Mouse (Mus musculus): ENCODE measurements around the gene Src. TPM values are rescaled to one million over a fixed set of nuclear protein-coding genes. Genes with fewer than 3 reads are reported as not detected.
A peak's percentile ranks its signal among the peaks of the same experiment; 100 is the strongest.

Src gene
- polyA plus RNA-seq, 1 experiment from 2014 or later: 14.0 TPM

DNA sequence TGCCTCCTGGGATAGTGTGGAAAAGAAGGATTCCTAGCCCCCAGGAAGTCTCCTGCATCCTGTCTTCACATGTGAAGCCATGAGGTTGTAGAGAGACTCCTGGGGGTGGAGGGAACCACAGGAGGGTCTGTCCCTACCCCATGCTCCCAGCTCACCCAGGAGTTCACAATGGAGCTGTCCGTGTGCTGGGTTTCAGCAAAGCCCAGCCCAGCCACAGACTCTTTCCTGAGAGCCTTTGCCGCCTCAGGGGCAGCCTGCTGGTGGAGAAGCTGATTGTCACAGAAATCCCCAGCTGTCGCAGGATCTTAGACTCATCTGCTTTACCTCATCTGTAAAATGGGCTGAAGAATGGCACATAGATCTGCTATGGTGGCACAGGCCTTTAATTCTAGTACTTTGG, 18.9 kb downstream of the Src start:
- Histone ChIP-seq H3K9ac (ENCODE audit: low read depth, low read length) (no peak overlapping the region), H3K27me3 (ENCODE audit: insufficient read depth, low read length) (no peaks in the 10 kb centered on the region), H3K4me2 (ENCODE audit: low read length) (no peak overlapping the region), H3K9me3 (replicated peaks; ENCODE audit: low read length) (no peaks in the 10 kb centered on the region), H3K4me3 (replicated peaks; ENCODE audit: low read depth, low read length) (no peak overlapping the region), H3K36me3 (ENCODE audit: insufficient read depth, low read length) (0 out of 2 replicates have a peak, but pooled peaks cover 12% of the 10 kb centered on the region), H3K27ac (no peak overlapping the region), H3K4me1 (replicated peaks; ENCODE audit: insufficient read depth, low read length) (peaks cover 5% of the 10 kb centered on the region)
- ATAC-seq (replicated peaks; ENCODE audit: low FRiP score, low read depth) (no peak), DNase-seq (ENCODE audit: low spot score) (no peak)
- 97% methylated on average over 3 of the region's 3 CpGs for WGBS
- no peak for TF ChIP-seq CTCF (IDR thresholded peaks at IDR 0.05; ENCODE audit: low read depth)

GRCm38 (mm10) chr2:157441363-157441762, 23.1 kb downstream of the Src start:
- TF ChIP-seq CTCF (IDR thresholded peaks at IDR 0.05; ENCODE audit: low read depth): peak; percentile 46; the same call in 1 of the 2 replicates
- 0 out of 2 replicates have a peak, but pooled peaks cover 12% of the 10 kb centered on the region for H3K36me3 ChIP-seq (ENCODE audit: insufficient read depth, low read length)
- WGBS: 98% methylated on average over 1 of the region's 1 CpGs

DNA sequence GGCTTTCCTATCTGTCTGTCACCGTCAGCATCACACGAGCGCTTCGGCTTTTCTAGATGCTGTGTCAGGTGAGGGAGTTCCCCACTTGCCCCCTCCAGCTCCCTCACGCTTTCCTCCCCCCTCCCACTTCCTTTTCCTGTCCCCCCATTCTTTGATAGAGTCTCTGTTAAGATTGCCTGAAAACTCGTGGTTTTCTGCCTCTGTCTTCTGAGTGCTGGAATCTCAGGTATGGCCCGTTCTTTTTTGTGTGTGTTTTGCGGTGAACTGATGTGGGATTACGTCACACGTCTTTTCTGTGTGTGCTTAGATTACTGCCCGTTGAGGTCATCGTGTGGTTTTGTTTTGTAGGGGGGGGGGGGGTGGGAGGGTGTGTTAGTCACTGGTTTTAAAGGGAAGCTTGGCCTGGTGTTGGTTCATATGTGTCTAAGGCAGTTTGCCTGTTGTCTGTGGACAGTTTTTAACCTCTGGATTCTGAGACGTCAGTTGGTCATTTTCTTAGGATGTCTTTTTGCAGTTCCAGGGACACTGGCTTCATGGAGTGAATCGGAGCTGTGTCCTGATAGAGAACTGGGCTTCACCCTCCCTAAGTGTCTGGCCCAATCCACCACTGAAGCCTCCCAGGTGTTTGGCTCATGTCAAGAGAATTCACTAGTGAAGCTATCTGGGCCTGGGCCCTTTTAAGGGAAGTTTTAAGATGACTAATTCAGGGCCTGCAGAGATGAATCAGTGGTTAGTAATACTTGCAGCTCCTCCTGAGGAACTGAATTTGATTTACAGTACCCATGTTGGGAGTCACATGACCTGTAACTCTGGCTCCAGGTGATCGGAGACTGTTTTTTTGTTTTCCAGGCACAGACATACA, 29.3 kb downstream of the Src start:
- Histone ChIP-seq H3K4me1 (replicated peaks; ENCODE audit: insufficient read depth, low read length) (no peaks in the 10 kb centered on the region), H3K4me3 (replicated peaks; ENCODE audit: low read depth, low read length) (no peak overlapping the region), H3K4me2 (ENCODE audit: low read length) (no peak overlapping the region), H3K36me3 (ENCODE audit: insufficient read depth, low read length) (no peaks in the 10 kb centered on the region), H3K9me3 (replicated peaks; ENCODE audit: low read length) (no peaks in the 10 kb centered on the region), H3K27ac (no peak overlapping the region), H3K9ac (ENCODE audit: low read depth, low read length) (no peak overlapping the region), H3K27me3 (ENCODE audit: insufficient read depth, low read length) (no peaks in the 10 kb centered on the region)
- no peak for TF ChIP-seq CTCF (IDR thresholded peaks at IDR 0.05; ENCODE audit: low read depth)
- DNase-seq (ENCODE audit: low spot score) (no peak), ATAC-seq (replicated peaks; ENCODE audit: low FRiP score, low read depth) (no peak)
- WGBS: 80% methylated on average over 15 of the region's 15 CpGs

More at GRCm38 (mm10) chr2:157441363-157441762, 23.1 kb downstream of the Src start:
- Histone ChIP-seq H3K27me3 (ENCODE audit: insufficient read depth, low read length) (no peaks in the 10 kb centered on the region), H3K4me3 (replicated peaks; ENCODE audit: low read depth, low read length) (no peak overlapping the region), H3K4me2 (ENCODE audit: low read length) (no peak overlapping the region), H3K9ac (ENCODE audit: low read depth, low read length) (no peak overlapping the region), H3K4me1 (replicated peaks; ENCODE audit: insufficient read depth, low read length) (no peaks in the 10 kb centered on the region; the same call in 1 of the 2 replicates), H3K27ac (no peak overlapping the region), H3K9me3 (replicated peaks; ENCODE audit: low read length) (no peaks in the 10 kb centered on the region)
- DNase-seq (ENCODE audit: low spot score): no peak
- ATAC-seq (replicated peaks; ENCODE audit: low FRiP score, low read depth): no peak

- H3K27ac ChIP-seq: no peak overlapping the region
- no peaks in the 10 kb centered on the region for H3K9me3 ChIP-seq (replicated peaks; ENCODE audit: low read length)
- 62% methylated on average over 7 of the region's 7 CpGs for WGBS
- ATAC-seq (replicated peaks; ENCODE audit: low FRiP score, low read depth) (no peak), DNase-seq (ENCODE audit: low spot score) (no peak)
- H3K9ac ChIP-seq (ENCODE audit: low read depth, low read length): no peak overlapping the region
- H3K27me3 ChIP-seq (ENCODE audit: insufficient read depth, low read length): no peaks in the 10 kb centered on the region
- no peaks in the 10 kb centered on the region for H3K4me1 ChIP-seq (replicated peaks; ENCODE audit: insufficient read depth, low read length)
- TF ChIP-seq CTCF (IDR thresholded peaks at IDR 0.05; ENCODE audit: low read depth): no peak
- 0 out of 2 replicates have a peak, but pooled peaks cover 3% of the 10 kb centered on the region for H3K36me3 ChIP-seq (ENCODE audit: insufficient read depth, low read length)
- H3K4me2 ChIP-seq (ENCODE audit: low read length): no peak overlapping the region
- no peak overlapping the region for H3K4me3 ChIP-seq (replicated peaks; ENCODE audit: low read depth, low read length)
Observed at GRCm38 (mm10) chr2:157448356-157448755, 30.1 kb downstream of the Src start.

DNA sequence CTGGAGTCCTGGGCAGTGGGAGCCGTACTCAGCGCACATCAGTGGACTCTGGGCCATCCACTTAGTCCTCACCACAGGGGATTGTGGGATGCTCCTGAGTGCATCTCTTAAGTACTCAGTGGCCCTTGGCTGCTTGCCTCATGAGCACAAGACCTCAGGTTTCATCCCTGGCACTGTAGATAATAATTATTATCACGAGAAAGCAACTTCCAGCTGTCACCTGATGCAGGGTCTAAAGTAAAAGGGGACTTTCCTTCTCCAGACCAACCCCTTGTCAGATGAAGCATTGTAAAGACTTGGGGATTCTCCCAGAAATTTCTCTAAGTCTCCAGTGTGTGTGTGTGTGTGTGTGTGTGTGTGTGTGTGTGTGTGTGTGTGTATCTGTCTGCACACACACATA, 32.7 kb downstream of the Src start:
- DNase-seq (ENCODE audit: low spot score): no peak
- Histone ChIP-seq H3K4me2 (ENCODE audit: low read length) (no peak overlapping the region), H3K4me1 (replicated peaks; ENCODE audit: insufficient read depth, low read length) (no peaks in the 10 kb centered on the region), H3K9ac (ENCODE audit: low read depth, low read length) (no peak overlapping the region), H3K27ac (no peak overlapping the region), H3K36me3 (ENCODE audit: insufficient read depth, low read length) (0 out of 2 replicates have a peak, but pooled peaks cover 3% of the 10 kb centered on the region), H3K27me3 (ENCODE audit: insufficient read depth, low read length) (no peaks in the 10 kb centered on the region), H3K4me3 (replicated peaks; ENCODE audit: low read depth, low read length) (no peak overlapping the region), H3K9me3 (replicated peaks; ENCODE audit: low read length) (no peaks in the 10 kb centered on the region)
- no peak for TF ChIP-seq CTCF (IDR thresholded peaks at IDR 0.05; ENCODE audit: low read depth)
- 72% methylated on average over 3 of the region's 3 CpGs for WGBS
- ATAC-seq (replicated peaks; ENCODE audit: low FRiP score, low read depth): no peak

GRCm38 (mm10) chr2:157451372-157452040, 33.3 kb downstream of the Src start:
- H3K27ac ChIP-seq: no peak overlapping the region
- ATAC-seq (replicated peaks; ENCODE audit: low FRiP score, low read depth) (no peak), DNase-seq (ENCODE audit: low spot score) (no peak)
- WGBS: 78% methylated on average over 7 of the region's 7 CpGs
- no peaks in the 10 kb centered on the region for H3K4me1 ChIP-seq (replicated peaks; ENCODE audit: insufficient read depth, low read length)
- no peak for TF ChIP-seq CTCF (IDR thresholded peaks at IDR 0.05; ENCODE audit: low read depth)
- no peak overlapping the region for H3K4me3 ChIP-seq (replicated peaks; ENCODE audit: low read depth, low read length)
- H3K4me2 ChIP-seq (ENCODE audit: low read length): no peak overlapping the region
- H3K36me3 ChIP-seq (ENCODE audit: insufficient read depth, low read length): 0 out of 2 replicates have a peak, but pooled peaks cover 3% of the 10 kb centered on the region
- H3K9me3 ChIP-seq (replicated peaks; ENCODE audit: low read length): no peaks in the 10 kb centered on the region
- H3K27me3 ChIP-seq (ENCODE audit: insufficient read depth, low read length): no peaks in the 10 kb centered on the region
- no peak overlapping the region for H3K9ac ChIP-seq (ENCODE audit: low read depth, low read length)

Data from kidney, postnatal 0 days (tissue).